Mouse (Mus musculus) olfactory bulb, adult 2 months (tissue): ENCODE data around the gene Pcmtd2.

Source experiments
- CTCF ChIP-seq: fragments of 200-500 bp; IDR thresholded peaks from 2 replicates; pipeline ENCODE4 v1.5.1; 2012; ENCODE audit warnings: low read depth, mild to moderate bottlenecking, low read length, moderate library complexity; ENCODE audit not compliant: insufficient read depth
- POLR2A ChIP-seq: fragments of 200-500 bp; IDR thresholded peaks from 2 replicates; pipeline ENCODE4 v1.6.1; 2012; ENCODE audit warnings: mild to moderate bottlenecking, low read depth, low read length, moderate library complexity; ENCODE audit not compliant: insufficient read depth

DNA sequence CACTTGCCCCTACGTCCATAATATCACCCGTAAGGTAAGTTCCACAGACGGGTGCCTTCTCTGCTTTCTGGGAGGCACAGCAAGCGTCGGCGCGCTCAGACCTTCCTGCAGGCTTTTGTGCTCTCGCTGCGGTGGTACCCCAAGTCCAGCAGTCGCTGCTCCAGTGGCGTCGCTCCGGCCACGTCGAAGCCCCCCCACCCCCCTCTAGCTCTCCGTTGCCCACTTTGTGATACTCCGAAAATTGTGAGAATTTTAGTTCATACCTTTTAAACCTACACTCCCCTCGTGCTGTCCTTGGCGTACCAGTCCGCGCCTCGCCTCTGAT is 26.8 kb downstream of the Pcmtd2 start:
- TF ChIP-seq CTCF (no peak), POLR2A (no peak)
